Mouse (Mus musculus) spleen, adult 2 months (tissue): ENCODE measurements around the gene Brca2. TPM values are rescaled to one million over a fixed set of nuclear protein-coding genes. Genes with fewer than 3 reads are reported as not detected.
"Not testable (repeated sequence)": the region's sequence is repeated elsewhere in the genome, so short reads cannot be mapped to it uniquely, and the experiment has no call there.

Source experiments
- DNase-seq, 2 experiments: peaks; one replicate each; pipeline versions ENCODE4 v3.0.0 to v3.0.0-alpha.2; 2012 to 2021; ENCODE audit warnings: low spot score in 2 of 2, low read depth in 1 of 2
- H3K27ac ChIP-seq: fragments of 200-500 bp; 2 replicates; pipeline ENCODE4 v1.5.1; 2012; ENCODE audit warnings: low read length, inconsistent platforms; ENCODE audit not compliant: insufficient read depth
- H3K27me3 ChIP-seq: fragments of 200-500 bp; 2 replicates; pipeline ENCODE4 v1.6.1; 2012; ENCODE audit warnings: mild to moderate bottlenecking, moderate library complexity, low read length, inconsistent platforms; ENCODE audit not compliant: control insufficient read depth, insufficient read depth
- H3K36me3 ChIP-seq: fragments of 200-500 bp; 2 replicates; pipeline ENCODE4 v1.6.1; 2012; ENCODE audit warnings: mild to moderate bottlenecking, low read length, inconsistent platforms; ENCODE audit not compliant: control insufficient read depth, insufficient read depth
- H3K4me1 ChIP-seq: fragments of 200-500 bp; 2 replicates; pipeline ENCODE4 v1.6.1; 2011; ENCODE audit warnings: inconsistent platforms; ENCODE audit not compliant: control insufficient read depth, insufficient read depth, insufficient read length
- H3K4me3 ChIP-seq: fragments of 200-500 bp; 2 replicates; pipeline ENCODE4 v1.5.1; 2011; ENCODE audit warnings: mild to moderate bottlenecking, inconsistent platforms; ENCODE audit not compliant: insufficient read depth, insufficient read length; ENCODE audit errors: extremely low read depth
- CTCF ChIP-seq: fragments of 200-500 bp; IDR thresholded peaks from 2 replicates; pipeline ENCODE4 v1.5.1; 2011; ENCODE audit warnings: mild to moderate bottlenecking, inconsistent platforms; ENCODE audit not compliant: insufficient read depth, insufficient read length, insufficient replicate concordance; ENCODE audit errors: extremely low read depth
- POLR2A ChIP-seq: fragments of 200-500 bp; IDR thresholded peaks from 2 replicates; pipeline ENCODE4 v1.6.1; 2011; ENCODE audit warnings: low read depth, low read length, inconsistent platforms
- WGBS: fragments of 180-500 bp; shearing (Covaris S2); methylation state at CpG from one replicate; pipeline ENCODE4 v1.1.7; 2018; 5-methylcytosine and 5-hydroxymethylcytosine counted together
- polyA plus RNA-seq: library from polyadenylated mRNA; depleted of rRNA; stranded (reverse); fragments of >200 nt; gene quantifications from 2 replicates; pipeline ENCODE4 v1.2.3, GENCODE M21; 2012; rRNA removed

Gene Brca2
- 3.1 and 3.8 TPM in 2 replicates for polyA plus RNA-seq

GRCm38 (mm10) chr5:150521937-150522866, at the start of gene Brca2:
Gene Brca2, plus strand, starts transcription at chr5:150522630.
- H3K27me3 ChIP-seq = no peaks in the 10 kb centered on the region
- 5% methylated on average over 61 of the region's 63 CpGs for WGBS

GRCm38 (mm10) chr5:150477364-150477763, 45.1 kb upstream of the Brca2 start:
- TF ChIP-seq POLR2A = no peak
- TF ChIP-seq CTCF = no peak
- WGBS = 93% methylated on average over 4 of the region's 4 CpGs
- Histone ChIP-seq H3K4me1 (no peaks in the 10 kb centered on the region), H3K27me3 (no peaks in the 10 kb centered on the region), H3K4me3 (no peak overlapping the region), H3K27ac (no peak overlapping the region), H3K36me3 (peaks cover 8% of the 10 kb centered on the region; the same call in 1 of the 2 replicates)
- DNase-seq = no peak

More at GRCm38 (mm10) chr5:150521937-150522866, at the start of gene Brca2:
- DNase-seq = peak; percentile 59 to 85
- Histone ChIP-seq H3K4me1 (no peaks in the 10 kb centered on the region), H3K27ac (no peak within 1 kb of the TSS; the same call in 1 of the 2 replicates), H3K4me3 (peak within 1 kb of the TSS; percentile 94), H3K36me3 (no peaks in the 10 kb centered on the region)
- TF ChIP-seq CTCF = no peak
- peak; percentile 42 for TF ChIP-seq POLR2A

- H3K4me1 ChIP-seq = no peaks in the 10 kb centered on the region
- TF ChIP-seq CTCF = no peak
- TF ChIP-seq POLR2A = no peak
Observed at GRCm38 (mm10) chr5:150478612-150479011, 43.8 kb upstream of the Brca2 start.

GRCm38 (mm10) chr5:150485198-150485597, 37.2 kb upstream of the Brca2 start:
- Histone ChIP-seq H3K27me3 (no peaks in the 10 kb centered on the region), H3K4me1 (no peaks in the 10 kb centered on the region), H3K27ac (no peak overlapping the region), H3K4me3 (no peak overlapping the region), H3K36me3 (peaks cover 9% of the 10 kb centered on the region)
- DNase-seq = peak in 1 of 2 experiments; percentile 9
- 67% methylated on average over 3 of the region's 3 CpGs for WGBS
- TF ChIP-seq POLR2A (no peak), CTCF (no peak)

More at GRCm38 (mm10) chr5:150478612-150479011, 43.8 kb upstream of the Brca2 start:
- 36% methylated on average over 4 of the region's 4 CpGs for WGBS
- H3K27ac ChIP-seq = no peak overlapping the region
- H3K27me3 ChIP-seq = no peaks in the 10 kb centered on the region
- H3K36me3 ChIP-seq = peaks cover 12% of the 10 kb centered on the region
- no peak for DNase-seq
- no peak overlapping the region for H3K4me3 ChIP-seq

- no peaks in the 10 kb centered on the region for H3K4me1 ChIP-seq
Observed at GRCm38 (mm10) chr5:150490285-150490684, 32.1 kb upstream of the Brca2 start.

GRCm38 (mm10) chr5:150490821-150491220, 31.6 kb upstream of the Brca2 start:
- H3K27ac ChIP-seq = no peak overlapping the region
- DNase-seq = no peak
- H3K27me3 ChIP-seq = no peaks in the 10 kb centered on the region

More at GRCm38 (mm10) chr5:150490285-150490684, 32.1 kb upstream of the Brca2 start:
- no peak for DNase-seq
- H3K4me3 ChIP-seq = no peak overlapping the region
- WGBS = 90% methylated on average over 3 of the region's 3 CpGs
- TF ChIP-seq POLR2A = no peak
- no peak for TF ChIP-seq CTCF
- no peaks in the 10 kb centered on the region for H3K36me3 ChIP-seq
- no peak overlapping the region for H3K27ac ChIP-seq
- H3K27me3 ChIP-seq = no peaks in the 10 kb centered on the region

GRCm38 (mm10) chr5:150491573-150492173, 30.8 kb upstream of the Brca2 start:
- not testable (repeated sequence) for H3K36me3 ChIP-seq, H3K27ac ChIP-seq, DNase-seq, H3K4me3 ChIP-seq, H3K27me3 ChIP-seq, H3K4me1 ChIP-seq
- WGBS = 91% methylated on average over 4 of the region's 4 CpGs

More at GRCm38 (mm10) chr5:150490821-150491220, 31.6 kb upstream of the Brca2 start:
- H3K36me3 ChIP-seq = peaks cover 2% of the 10 kb centered on the region
- H3K4me1 ChIP-seq = no peaks in the 10 kb centered on the region
- TF ChIP-seq POLR2A = no peak
- TF ChIP-seq CTCF = no peak
- no peak overlapping the region for H3K4me3 ChIP-seq
- WGBS = 67% methylated on average over 8 of the region's 8 CpGs
